Mouse (Mus musculus) ES-CJ7 (cell line): ENCODE data around the gene Trappc13.
A peak's percentile ranks its signal among the peaks of the same experiment; 100 is the strongest.

Source experiments
- DNase-seq: peaks from one replicate; pipeline ENCODE4 v3.0.0; 2011; ENCODE audit warnings: low read depth, low spot score

Gene Trappc13

GRCm38 (mm10) chr13:104114827-104115226, 63.4 kb downstream of the Trappc13 start:
- DNase-seq = no peak

GRCm38 (mm10) chr13:104113782-104114181, 64.5 kb downstream of the Trappc13 start:
- DNase-seq = peak; percentile 59

- DNase-seq = no peak
Observed at GRCm38 (mm10) chr13:104112266-104112900, 65.9 kb downstream of the Trappc13 start.

- no peak for DNase-seq
Observed at GRCm38 (mm10) chr13:104110526-104110925, 67.7 kb downstream of the Trappc13 start.

- peak; percentile 69 for DNase-seq
Observed at GRCm38 (mm10) chr13:104109816-104110521, 68.3 kb downstream of the Trappc13 start.

- peak; percentile 86 for DNase-seq
Observed at GRCm38 (mm10) chr13:104109288-104109815, 68.9 kb downstream of the Trappc13 start, which contains the start of the genes Nln and Sgtb. Gene Nln, minus strand, starts transcription at chr13:104109614. Gene Sgtb, plus strand, starts transcription at chr13:104109741.

- DNase-seq = no peak
Observed at GRCm38 (mm10) chr13:104108651-104109287, 69.5 kb downstream of the Trappc13 start.

- DNase-seq = no peak
Observed at GRCm38 (mm10) chr13:104101606-104102235, 76.5 kb downstream of the Trappc13 start.

- DNase-seq = peak; percentile 41
Observed at GRCm38 (mm10) chr13:104100416-104100815, 77.9 kb downstream of the Trappc13 start.

GRCm38 (mm10) chr13:104097190-104097589, 81.1 kb downstream of the Trappc13 start:
- DNase-seq = no peak

GRCm38 (mm10) chr13:104095955-104096354, 82.3 kb downstream of the Trappc13 start:
- DNase-seq = no peak

- DNase-seq = no peak
Observed at GRCm38 (mm10) chr13:104094531-104095385, 83.5 kb downstream of the Trappc13 start.
